Comparison of ENCODE assay signal across 13 mouse cellular contexts in genomic region chr15:100678581-100678980, GRCm38 (mm10). TPM values are rescaled to one million over a fixed set of nuclear protein-coding genes. Genes with fewer than 3 reads are reported as not detected.
A peak's percentile ranks its signal among the peaks of the same experiment; 100 is the strongest.
DNase-seq lines count a peak whose midpoint lies in the region; ATAC-seq and TF ChIP-seq lines count a peak whose summit lies in the region.
"Had no signal": no experiment of that assay in that cellular context is flagged by ENCODE, and none has a peak within 500 bp of the region (broad histone marks: within the 10 kb centered on the region; RNA-seq: fewer than 3 reads in every experiment).

No protein-coding gene starts in this region.

- ATAC-seq in liver, embryonic 12.5 days, result no peak
- peak; percentile 62; the same call in 1 of the 2 replicates for ATAC-seq in kidney, embryonic 16.5 days (ENCODE audit: low FRiP score, low TSS enrichment)
- peak; percentile 43 for ATAC-seq in lung, postnatal 0 days
- ATAC-seq in heart, embryonic 11.5 days (replicated peaks; ENCODE audit: insufficient number of reproducible peaks, low FRiP score, low TSS enrichment), result no peak
- ATAC-seq in midbrain, embryonic 14.5 days (ENCODE audit: low FRiP score, low TSS enrichment), result no peak

- no peak for DNase-seq in liver
- DNase-seq in lung, postnatal 0 days (ENCODE audit: low spot score), result no peak
- DNase-seq in yolk sac, embryonic 10.5 days (ENCODE audit: low spot score), result peak; percentile 46
- DNase-seq in cerebellum, postnatal 14 days, result no peak
- no peak for DNase-seq in midbrain, embryonic 14.5 days
- DNase-seq: cerebellum, adult 8-10 months; right cerebral cortex, adult 18-20 months; thymus, adult 2 months had no signal

- no peak for TF ChIP-seq EP300 in lung, postnatal 0 days (IDR thresholded peaks at IDR 0.05)

- 72% methylated on average over 12 of the region's 12 CpGs for WGBS in liver, embryonic 12.5 days (ENCODE audit: insufficient replicate concordance)
- WGBS in kidney, embryonic 16.5 days, result 45% methylated on average over 12 of the region's 12 CpGs
- 74% methylated on average over 12 of the region's 12 CpGs for WGBS in lung, postnatal 0 days
- 77% methylated on average over 12 of the region's 12 CpGs for WGBS in heart, embryonic 11.5 days (ENCODE audit: insufficient replicate concordance)
- 85% methylated on average over 12 of the region's 12 CpGs for WGBS in midbrain, embryonic 14.5 days

- TF ChIP-seq CTCF in lung, postnatal 0 days (IDR thresholded peaks at IDR 0.05), result no peak

- H3K4me2 ChIP-seq in liver, embryonic 12.5 days, result no peak overlapping the region
- H3K4me2 ChIP-seq in kidney, embryonic 16.5 days (replicated peaks; ENCODE audit: low read depth, low read length), result peak overlapping the region; percentile 14; the same call in 1 of the 2 replicates
- no peak overlapping the region for H3K4me2 ChIP-seq in lung, postnatal 0 days (replicated peaks; ENCODE audit: low read depth, low read length)
- H3K4me2 ChIP-seq in heart, embryonic 11.5 days, result no peak overlapping the region
- no peak overlapping the region for H3K4me2 ChIP-seq in midbrain, embryonic 14.5 days (ENCODE audit: low read length)
- H3K4me2 ChIP-seq: hindbrain, embryonic 15.5 days; neural tube, embryonic 15.5 days had no signal

- H3K9me3 ChIP-seq in liver, embryonic 12.5 days (replicated peaks), result no peaks in the 10 kb centered on the region
- H3K9me3 ChIP-seq in kidney, embryonic 16.5 days (ENCODE audit: low read length), result no peaks in the 10 kb centered on the region
- no peaks in the 10 kb centered on the region for H3K9me3 ChIP-seq in lung, postnatal 0 days (ENCODE audit: low read length)
- no peaks in the 10 kb centered on the region for H3K9me3 ChIP-seq in heart, embryonic 11.5 days (replicated peaks; ENCODE audit: control insufficient read depth, low read length)
- no peaks in the 10 kb centered on the region for H3K9me3 ChIP-seq in midbrain, embryonic 14.5 days (ENCODE audit: control insufficient read depth, low read length)
- H3K9me3 ChIP-seq: hindbrain, embryonic 15.5 days; neural tube, embryonic 15.5 days had no signal

- no peak overlapping the region for H3K9ac ChIP-seq in liver, embryonic 12.5 days
- H3K9ac ChIP-seq in kidney, embryonic 16.5 days (replicated peaks; ENCODE audit: low read length), result no peak overlapping the region
- no peak overlapping the region for H3K9ac ChIP-seq in lung, postnatal 0 days (replicated peaks; ENCODE audit: low read depth)
- H3K9ac ChIP-seq in heart, embryonic 11.5 days (ENCODE audit: low read depth, low read length), result no peak overlapping the region
- H3K9ac ChIP-seq in midbrain, embryonic 14.5 days (replicated peaks; ENCODE audit: low read length), result no peak overlapping the region
- H3K9ac ChIP-seq: hindbrain, embryonic 15.5 days; neural tube, embryonic 15.5 days had no signal

- no peaks in the 10 kb centered on the region for H3K27me3 ChIP-seq in liver, embryonic 12.5 days (replicated peaks)
- no peaks in the 10 kb centered on the region for H3K27me3 ChIP-seq in kidney, embryonic 16.5 days (ENCODE audit: insufficient read depth, low read length)
- no peaks in the 10 kb centered on the region for H3K27me3 ChIP-seq in lung, postnatal 0 days (replicated peaks; ENCODE audit: insufficient read depth, low read length)
- no peaks in the 10 kb centered on the region for H3K27me3 ChIP-seq in heart, embryonic 11.5 days (ENCODE audit: control insufficient read depth, insufficient read depth, low read length)
- H3K27me3 ChIP-seq in midbrain, embryonic 14.5 days (ENCODE audit: control insufficient read depth, insufficient read depth, low read length), result no peaks in the 10 kb centered on the region
- H3K27me3 ChIP-seq: hindbrain, embryonic 15.5 days; neural tube, embryonic 15.5 days had no signal

- peaks cover 55% of the 10 kb centered on the region for H3K4me1 ChIP-seq in liver, embryonic 12.5 days
- peaks cover 48% of the 10 kb centered on the region for H3K4me1 ChIP-seq in kidney, embryonic 16.5 days (ENCODE audit: insufficient read depth, low read length)
- no peaks in the 10 kb centered on the region for H3K4me1 ChIP-seq in lung, postnatal 0 days (ENCODE audit: insufficient read depth, low read depth, low read length)
- peaks cover 15% of the 10 kb centered on the region for H3K4me1 ChIP-seq in heart, embryonic 11.5 days (ENCODE audit: control insufficient read depth, insufficient read depth, low read length)
- H3K4me1 ChIP-seq in midbrain, embryonic 14.5 days (ENCODE audit: control insufficient read depth, insufficient read depth, low read length), result no peaks in the 10 kb centered on the region
- H3K4me1 ChIP-seq: hindbrain, embryonic 15.5 days; neural tube, embryonic 15.5 days had no signal

- peak overlapping the region; percentile 59; the same call in 1 of the 2 replicates for H3K27ac ChIP-seq in liver, embryonic 12.5 days
- peak overlapping the region; percentile 85 for H3K27ac ChIP-seq in kidney, embryonic 16.5 days (ENCODE audit: low read length)
- 0 out of 2 replicates have a peak overlapping the region, but pooled peaks have one; percentile 14 for H3K27ac ChIP-seq in lung, postnatal 0 days (ENCODE audit: low read length)
- no peak overlapping the region for H3K27ac ChIP-seq in heart, embryonic 11.5 days (ENCODE audit: low read depth, low read length)
- H3K27ac ChIP-seq in midbrain, embryonic 14.5 days (replicated peaks; ENCODE audit: low read depth, low read length), result no peak overlapping the region
- H3K27ac ChIP-seq: hindbrain, embryonic 15.5 days; neural tube, embryonic 15.5 days had no signal

- no peak overlapping the region for H3K4me3 ChIP-seq in liver, embryonic 12.5 days
- no peak overlapping the region for H3K4me3 ChIP-seq in kidney, embryonic 16.5 days (ENCODE audit: low read length)
- no peak overlapping the region for H3K4me3 ChIP-seq in lung, postnatal 0 days (ENCODE audit: low read depth, low read length)
- no peak overlapping the region for H3K4me3 ChIP-seq in heart, embryonic 11.5 days (ENCODE audit: low read depth, low read length)
- H3K4me3 ChIP-seq in midbrain, embryonic 14.5 days (replicated peaks; ENCODE audit: low read depth, low read length), result no peak overlapping the region
- H3K4me3 ChIP-seq: hindbrain, embryonic 15.5 days; neural tube, embryonic 15.5 days had no signal

- H3K36me3 ChIP-seq in liver, embryonic 12.5 days, result no peaks in the 10 kb centered on the region
- no peaks in the 10 kb centered on the region for H3K36me3 ChIP-seq in kidney, embryonic 16.5 days (ENCODE audit: insufficient read depth, low read length)
- H3K36me3 ChIP-seq in lung, postnatal 0 days (ENCODE audit: insufficient read depth, low read length), result no peaks in the 10 kb centered on the region
- no peaks in the 10 kb centered on the region for H3K36me3 ChIP-seq in heart, embryonic 11.5 days (ENCODE audit: control insufficient read depth, insufficient read depth, low read length)
- no peaks in the 10 kb centered on the region for H3K36me3 ChIP-seq in midbrain, embryonic 14.5 days (ENCODE audit: control insufficient read depth, insufficient read depth, low read length)
- H3K36me3 ChIP-seq: hindbrain, embryonic 15.5 days; neural tube, embryonic 15.5 days had no signal

RNA-seq across cellular contexts. Expression of gene Cela1, which starts 9.1 kb away (rescaled TPM):
- 8.7 and 11.0 TPM in 2 replicates for polyA plus RNA-seq in liver, embryonic 12.5 days (2016; fragmentation: Nextera tagmentation; extraction: Ambion mirVana)
- 27.1 and 41.9 TPM in 2 replicates for polyA plus RNA-seq in kidney, embryonic 16.5 days (2015; fragmentation: Nextera tagmentation; extraction: Ambion mirVana)
- 5.0 and 11.4 TPM in 2 replicates for polyA plus RNA-seq in lung, postnatal 0 days (2015; fragmentation: Nextera tagmentation; extraction: Ambion mirVana)
- polyA plus RNA-seq in heart, embryonic 11.5 days (2014; fragmentation: Nextera tagmentation; extraction: Ambion mirVana), result 1.6 and 2.2 TPM in 2 replicates
- 0.74 TPM in 1 of 2 replicates, not detected in the other for polyA plus RNA-seq in midbrain, embryonic 14.5 days (2014; fragmentation: Nextera tagmentation; extraction: Ambion mirVana)

RNA-seq across cellular contexts. Expression of gene Bin2, which starts 9.2 kb away (rescaled TPM):
- polyA plus RNA-seq in liver, embryonic 12.5 days (2016; fragmentation: Nextera tagmentation; extraction: Ambion mirVana), result 40.5 and 40.6 TPM in 2 replicates
- 2.1 and 3.0 TPM in 2 replicates for polyA plus RNA-seq in kidney, embryonic 16.5 days (2015; fragmentation: Nextera tagmentation; extraction: Ambion mirVana)
- polyA plus RNA-seq in lung, postnatal 0 days (2015; fragmentation: Nextera tagmentation; extraction: Ambion mirVana), result 4.2 and 4.5 TPM in 2 replicates
- polyA plus RNA-seq in heart, embryonic 11.5 days (2014; fragmentation: Nextera tagmentation; extraction: Ambion mirVana), result 6.3 and 6.6 TPM in 2 replicates
- 0.61 and 1.8 TPM in 2 replicates for polyA plus RNA-seq in midbrain, embryonic 14.5 days (2014; fragmentation: Nextera tagmentation; extraction: Ambion mirVana)

RNA-seq across cellular contexts. Expression of gene Smagp, which starts 41.8 kb away (rescaled TPM):
- 10.5 and 11.4 TPM in 2 replicates for polyA plus RNA-seq in liver, embryonic 12.5 days (2016; fragmentation: Nextera tagmentation; extraction: Ambion mirVana)
- 41.6 and 45.4 TPM in 2 replicates for polyA plus RNA-seq in kidney, embryonic 16.5 days (2015; fragmentation: Nextera tagmentation; extraction: Ambion mirVana)
- 65.6 and 71.8 TPM in 2 replicates for polyA plus RNA-seq in lung, postnatal 0 days (2015; fragmentation: Nextera tagmentation; extraction: Ambion mirVana)
- polyA plus RNA-seq in heart, embryonic 11.5 days (2014; fragmentation: Nextera tagmentation; extraction: Ambion mirVana), result 12.2 and 15.3 TPM in 2 replicates
- 0.78 and 3.6 TPM in 2 replicates for polyA plus RNA-seq in midbrain, embryonic 14.5 days (2014; fragmentation: Nextera tagmentation; extraction: Ambion mirVana)

RNA-seq across cellular contexts. Expression of gene Galnt6, which starts 50.6 kb away (rescaled TPM):
- polyA plus RNA-seq in liver, embryonic 12.5 days (2016; fragmentation: Nextera tagmentation; extraction: Ambion mirVana), result 0.96 and 1.3 TPM in 2 replicates
- polyA plus RNA-seq in kidney, embryonic 16.5 days (2015; fragmentation: Nextera tagmentation; extraction: Ambion mirVana), result 0.87 and 1.1 TPM in 2 replicates
- 1.2 TPM in 2 replicates for polyA plus RNA-seq in lung, postnatal 0 days (2015; fragmentation: Nextera tagmentation; extraction: Ambion mirVana)
- 0.11 and 0.17 TPM in 2 replicates for polyA plus RNA-seq in heart, embryonic 11.5 days (2014; fragmentation: Nextera tagmentation; extraction: Ambion mirVana)
- polyA plus RNA-seq in midbrain, embryonic 14.5 days (2014; fragmentation: Nextera tagmentation; extraction: Ambion mirVana), result 0.14 TPM in 1 of 2 replicates, not detected in the other

Comparison
In these comparisons a context has a peak if more than half of its experiments do, and no peak if none do; other contexts are left out.
1. ATAC-seq: peak in kidney, embryonic 16.5 days (single experiment) and lung, postnatal 0 days (single experiment); none in liver, embryonic 12.5 days (single experiment), heart, embryonic 11.5 days (single experiment) and midbrain, embryonic 14.5 days (single experiment).
2. H3K27ac ChIP-seq: peak in liver, embryonic 12.5 days (single experiment), kidney, embryonic 16.5 days (single experiment) and lung, postnatal 0 days (single experiment); none in heart, embryonic 11.5 days (single experiment) and midbrain, embryonic 14.5 days (single experiment).